ENCODE assay signal across 8 mouse cellular contexts in genomic region chr2:93470849-93471576, GRCm38 (mm10). TPM values are rescaled to one million over a fixed set of nuclear protein-coding genes. Genes with fewer than 3 reads are reported as not detected.
DNase-seq lines count a peak whose midpoint lies in the region; ATAC-seq and TF ChIP-seq lines count a peak whose summit lies in the region.

No protein-coding gene starts in this region.

- no peaks in the 10 kb centered on the region for H3K36me3 ChIP-seq in embryonic facial prominence, embryonic 15.5 days
- no peaks in the 10 kb centered on the region for H3K36me3 ChIP-seq in heart, embryonic 10.5 days
- H3K36me3 ChIP-seq in kidney, embryonic 14.5 days (ENCODE audit: control insufficient read depth, insufficient read depth, low read length), result no peaks in the 10 kb centered on the region
- no peaks in the 10 kb centered on the region for H3K36me3 ChIP-seq in limb, embryonic 14.5 days (ENCODE audit: control insufficient read depth, insufficient read depth, low read length)
- no peaks in the 10 kb centered on the region for H3K36me3 ChIP-seq in midbrain, postnatal 0 days (ENCODE audit: insufficient read depth, low read length)

- 0 out of 2 replicates have a peak overlapping the region, but pooled peaks have one; percentile 28 for H3K9ac ChIP-seq in embryonic facial prominence, embryonic 15.5 days
- no peak overlapping the region for H3K9ac ChIP-seq in kidney, embryonic 14.5 days (ENCODE audit: low read depth, low read length)
- H3K9ac ChIP-seq in limb, embryonic 14.5 days (ENCODE audit: low read depth, low read length, severe bottlenecking), result no peak overlapping the region
- H3K9ac ChIP-seq in midbrain, postnatal 0 days (replicated peaks; ENCODE audit: low read length, poor library complexity, severe bottlenecking), result no peak overlapping the region

- peak; percentile 9; the same call in 1 of the 2 replicates for ATAC-seq in embryonic facial prominence, embryonic 15.5 days (ENCODE audit: insufficient number of reproducible peaks, low FRiP score, low TSS enrichment, low read depth)
- ATAC-seq in kidney, embryonic 14.5 days (ENCODE audit: low FRiP score, low TSS enrichment), result 0 out of 2 replicates have a peak, but pooled peaks have one; percentile 21
- no peak for ATAC-seq in limb, embryonic 14.5 days (ENCODE audit: low FRiP score, low read depth)
- ATAC-seq in midbrain, postnatal 0 days (ENCODE audit: low FRiP score), result 0 out of 2 replicates have a peak, but pooled peaks have one; percentile 35

- 0 out of 2 replicates have a peak overlapping the region, but pooled peaks have one; percentile 22 for H3K27ac ChIP-seq in bone marrow, adult 2 months (ENCODE audit: control insufficient read depth, insufficient read depth, low read depth, low read length, poor library complexity)
- H3K27ac ChIP-seq in embryonic facial prominence, embryonic 15.5 days (replicated peaks), result peak overlapping the region; percentile 51
- no peak overlapping the region; the same call in 1 of the 2 replicates for H3K27ac ChIP-seq in heart, embryonic 10.5 days
- no peak overlapping the region for H3K27ac ChIP-seq in kidney, embryonic 14.5 days (ENCODE audit: low read depth, low read length)
- no peak overlapping the region for H3K27ac ChIP-seq in limb, embryonic 14.5 days (replicated peaks; ENCODE audit: low read depth, low read length)
- no peak overlapping the region for H3K27ac ChIP-seq in midbrain, postnatal 0 days (ENCODE audit: low read depth, low read length)

- peak overlapping the region; percentile 63 for H3K4me3 ChIP-seq in bone marrow, adult 2 months (replicated peaks; ENCODE audit: control insufficient read depth, low read depth, low read length)
- no peak overlapping the region for H3K4me3 ChIP-seq in embryonic facial prominence, embryonic 15.5 days (replicated peaks)
- peak overlapping the region; percentile 59; the same call in 1 of the 2 replicates for H3K4me3 ChIP-seq in heart, embryonic 10.5 days
- H3K4me3 ChIP-seq in kidney, embryonic 14.5 days (ENCODE audit: low read length), result no peak overlapping the region
- H3K4me3 ChIP-seq in limb, embryonic 14.5 days (replicated peaks; ENCODE audit: low read length), result no peak overlapping the region
- no peak overlapping the region for H3K4me3 ChIP-seq in midbrain, postnatal 0 days (ENCODE audit: low read depth, low read length)

- TF ChIP-seq CTCF in bone marrow, adult 2 months (IDR thresholded peaks at IDR 0.05; ENCODE audit: control insufficient read depth, insufficient read depth, low read length), result peak; percentile 74
- peak; percentile 98 for TF ChIP-seq CTCF in midbrain, postnatal 0 days (IDR thresholded peaks at IDR 0.05)

- peak overlapping the region; percentile 77; the same call in 1 of the 2 replicates for H3K4me2 ChIP-seq in embryonic facial prominence, embryonic 15.5 days (replicated peaks)
- peak overlapping the region; percentile 60; the same call in 1 of the 2 replicates for H3K4me2 ChIP-seq in kidney, embryonic 14.5 days (replicated peaks; ENCODE audit: low read depth, low read length)
- H3K4me2 ChIP-seq in limb, embryonic 14.5 days (replicated peaks; ENCODE audit: low read depth, low read length, severe bottlenecking), result no peak overlapping the region
- no peak overlapping the region for H3K4me2 ChIP-seq in midbrain, postnatal 0 days (ENCODE audit: low read depth, low read length, poor library complexity, severe bottlenecking)

- no peak for TF ChIP-seq POLR2A in bone marrow, adult 2 months (IDR thresholded peaks at IDR 0.05; ENCODE audit: borderline replicate concordance, control insufficient read depth, low read depth, low read length)
- TF ChIP-seq POLR2A in limb, embryonic 14.5 days (IDR thresholded peaks at IDR 0.05; ENCODE audit: borderline replicate concordance, extremely low read depth, insufficient read depth, insufficient read length), result 0 out of 2 replicates have a peak, but pooled peaks have one; percentile 13

- DNase-seq in 416B (ENCODE audit: low read depth), result peak; percentile 88
- peak; percentile 82 for DNase-seq in heart, embryonic 10.5 days (ENCODE audit: low spot score)
- peak; percentile 84 for DNase-seq in limb, embryonic 14.5 days (ENCODE audit: low spot score)
- DNase-seq in midbrain, postnatal 0 days (ENCODE audit: low spot score), result peak; percentile 91
- peak; percentile 86 to 93 for DNase-seq in spleen, postnatal 4 days (ENCODE audit: low spot score in 2 of 2)

- no peaks in the 10 kb centered on the region for H3K9me3 ChIP-seq in embryonic facial prominence, embryonic 15.5 days (replicated peaks)
- no peaks in the 10 kb centered on the region for H3K9me3 ChIP-seq in heart, embryonic 10.5 days
- H3K9me3 ChIP-seq in kidney, embryonic 14.5 days (ENCODE audit: control insufficient read depth, low read length), result no peaks in the 10 kb centered on the region
- H3K9me3 ChIP-seq in limb, embryonic 14.5 days (ENCODE audit: control insufficient read depth, low read length), result no peaks in the 10 kb centered on the region
- H3K9me3 ChIP-seq in midbrain, postnatal 0 days (ENCODE audit: low read length), result no peaks in the 10 kb centered on the region

- H3K4me1 ChIP-seq in bone marrow, adult 2 months (ENCODE audit: control insufficient read depth, insufficient read depth, low read length), result peaks cover 3% of the 10 kb centered on the region; the same call in 1 of the 2 replicates
- peaks cover 25% of the 10 kb centered on the region for H3K4me1 ChIP-seq in embryonic facial prominence, embryonic 15.5 days
- peaks cover 14% of the 10 kb centered on the region for H3K4me1 ChIP-seq in heart, embryonic 10.5 days
- H3K4me1 ChIP-seq in kidney, embryonic 14.5 days (ENCODE audit: control insufficient read depth, insufficient read depth, low read length), result 0 out of 2 replicates have a peak, but pooled peaks cover 12% of the 10 kb centered on the region
- H3K4me1 ChIP-seq in limb, embryonic 14.5 days (ENCODE audit: control insufficient read depth, insufficient read depth, low read length), result peaks cover 13% of the 10 kb centered on the region
- H3K4me1 ChIP-seq in midbrain, postnatal 0 days (ENCODE audit: insufficient read depth, low read length), result no peaks in the 10 kb centered on the region

- no peaks in the 10 kb centered on the region; the same call in 1 of the 2 replicates for H3K27me3 ChIP-seq in embryonic facial prominence, embryonic 15.5 days
- peaks cover 39% of the 10 kb centered on the region; the same call in 1 of the 2 replicates for H3K27me3 ChIP-seq in heart, embryonic 10.5 days (ENCODE audit: insufficient read depth, poor library complexity, severe bottlenecking)
- no peaks in the 10 kb centered on the region for H3K27me3 ChIP-seq in kidney, embryonic 14.5 days (ENCODE audit: control insufficient read depth, insufficient read depth, low read length)
- no peaks in the 10 kb centered on the region for H3K27me3 ChIP-seq in limb, embryonic 14.5 days (ENCODE audit: control insufficient read depth, insufficient read depth, low read length)
- H3K27me3 ChIP-seq in midbrain, postnatal 0 days (ENCODE audit: insufficient read depth, low read length), result no peaks in the 10 kb centered on the region

- WGBS in bone marrow, adult 2 months, result 7% methylated on average over 3 of the region's 3 CpGs
- 11% methylated on average over 3 of the region's 3 CpGs for WGBS in embryonic facial prominence, embryonic 15.5 days
- WGBS in heart, embryonic 10.5 days, result 17% methylated on average over 3 of the region's 3 CpGs
- 22% methylated on average over 3 of the region's 3 CpGs for WGBS in kidney, embryonic 14.5 days
- WGBS in limb, embryonic 14.5 days, result 11% methylated on average over 3 of the region's 3 CpGs
- WGBS in midbrain, postnatal 0 days, result 13% methylated on average over 3 of the region's 3 CpGs

RNA-seq across cellular contexts. Expression of gene Cd82, which starts 8.1 kb away (rescaled TPM):
- 98.5 and 111 TPM in 2 replicates for polyA plus RNA-seq in bone marrow, adult 2 months (2011; ENCODE audit: insufficient read depth, insufficient read length, low replicate concordance, missing spikeins)
- 84.0 and 86.6 TPM in 2 replicates for polyA plus RNA-seq in embryonic facial prominence, embryonic 15.5 days (2015; fragmentation: Nextera tagmentation; extraction: Ambion mirVana)
- polyA plus RNA-seq in heart, embryonic 10.5 days (2016; fragmentation: Nextera tagmentation; extraction: Ambion mirVana), result 12.9 and 16.6 TPM in 2 replicates
- 17.4 and 27.4 TPM in 2 replicates for polyA plus RNA-seq in kidney, embryonic 14.5 days (2014; fragmentation: Nextera tagmentation; extraction: Ambion mirVana)
- 52.3 and 56.6 TPM in 2 replicates for polyA plus RNA-seq in limb, embryonic 14.5 days (2012; rRNA removed)
- 26.7 and 32.9 TPM in 2 replicates for polyA plus RNA-seq in limb, embryonic 14.5 days (2014; fragmentation: Nextera tagmentation; extraction: Ambion mirVana)
- total RNA-seq in midbrain, postnatal 0 days (2014; rRNA removed), result 9.2 and 11.4 TPM in 2 replicates
- polyA plus RNA-seq in midbrain, postnatal 0 days (2015; fragmentation: Nextera tagmentation; extraction: Ambion mirVana), result 14.5 and 14.8 TPM in 2 replicates

Comparison
In these comparisons a context has a peak if more than half of its experiments do, and no peak if none do; other contexts are left out.
1. H3K27ac ChIP-seq: peak in bone marrow, adult 2 months (single experiment) and embryonic facial prominence, embryonic 15.5 days (single experiment); none in heart, embryonic 10.5 days (single experiment), kidney, embryonic 14.5 days (single experiment), limb, embryonic 14.5 days (single experiment) and midbrain, postnatal 0 days (single experiment).
2. H3K4me3 ChIP-seq: peak in bone marrow, adult 2 months (single experiment) and heart, embryonic 10.5 days (single experiment); none in embryonic facial prominence, embryonic 15.5 days (single experiment), kidney, embryonic 14.5 days (single experiment), limb, embryonic 14.5 days (single experiment) and midbrain, postnatal 0 days (single experiment).
3. H3K4me2 ChIP-seq: peak in embryonic facial prominence, embryonic 15.5 days (single experiment) and kidney, embryonic 14.5 days (single experiment); none in limb, embryonic 14.5 days (single experiment) and midbrain, postnatal 0 days (single experiment).
4. Peak in every context shown above with its lines, with median percentiles within 50 percentile points of each other: DNase-seq.